Mouse (Mus musculus) liver, adult 2 months (tissue): Measurements from ENCODE around the gene Mlf2. TPM values are rescaled to one million over a fixed set of nuclear protein-coding genes. Genes with fewer than 3 reads are reported as not detected.
"Not testable (repeated sequence)": the region's sequence is repeated elsewhere in the genome, so short reads cannot be mapped to it uniquely, and the experiment has no call there.

Experiments used
- DNase-seq: peaks from one replicate; pipeline ENCODE4 v3.0.0-alpha.2; 2011; ENCODE audit warnings: low read depth, low spot score; ENCODE audit errors: extremely low read depth
- H3K27ac ChIP-seq: fragments of 200-500 bp; replicated peaks from 2 replicates; pipeline ENCODE4 v1.5.1; 2012; ENCODE audit warnings: low read depth, mild to moderate bottlenecking, control low read depth, inconsistent platforms, low read length; ENCODE audit not compliant: insufficient read depth
- H3K27me3 ChIP-seq: fragments of 200-500 bp; 2 replicates; pipeline ENCODE4 v1.6.1; 2012; ENCODE audit warnings: mild to moderate bottlenecking, moderate library complexity, low read length, inconsistent platforms; ENCODE audit not compliant: control insufficient read depth, insufficient read depth
- H3K36me3 ChIP-seq: fragments of 200-500 bp; 2 replicates; pipeline ENCODE4 v1.6.1; 2012; ENCODE audit warnings: low read length, inconsistent platforms; ENCODE audit not compliant: control insufficient read depth, insufficient read depth
- H3K4me1 ChIP-seq: fragments of 200-500 bp; 2 replicates; pipeline ENCODE4 v1.6.1; 2011; ENCODE audit warnings: low read length; ENCODE audit not compliant: control insufficient read depth, insufficient read depth
- H3K4me3 ChIP-seq: fragments of 200-500 bp; 2 replicates; pipeline ENCODE4 v1.5.1; 2011; ENCODE audit warnings: low read depth, mild to moderate bottlenecking, control low read depth, low read length, moderate library complexity; ENCODE audit not compliant: insufficient read depth
- H3K79me2 ChIP-seq: fragments of 200-500 bp; 2 replicates; pipeline ENCODE4 v1.6.1; 2012; ENCODE audit warnings: inconsistent platforms, mild to moderate bottlenecking, low read length, moderate library complexity; ENCODE audit not compliant: control insufficient read depth, insufficient read depth
- H3K9ac ChIP-seq: fragments of 200-500 bp; 2 replicates; pipeline ENCODE4 v1.6.1; 2012; ENCODE audit warnings: low read depth, mild to moderate bottlenecking, control low read depth, inconsistent platforms, low read length
- CTCF ChIP-seq: fragments of 200-500 bp; IDR thresholded peaks from 2 replicates; pipeline ENCODE4 v1.5.1; 2011; ENCODE audit warnings: low read depth, low read length, control low read depth
- POLR2A ChIP-seq: fragments of 200-500 bp; IDR thresholded peaks from 2 replicates; pipeline ENCODE4 v1.6.1; 2011; ENCODE audit warnings: low read length, control low read depth; ENCODE audit not compliant: insufficient read depth; ENCODE audit errors: extremely low read depth
- WGBS: fragments of 180-500 bp; shearing (Covaris S2); methylation state at CpG from one replicate; pipeline ENCODE4 v1.1.7; 2018; 5-methylcytosine and 5-hydroxymethylcytosine counted together
- polyA plus RNA-seq: library from polyadenylated mRNA; depleted of rRNA; stranded (reverse); fragments of >200 nt; gene quantifications from 2 replicates; pipeline ENCODE4 v1.2.3, GENCODE M21; 2012
- total RNA-seq: library from RNA; depleted of rRNA; stranded (reverse); fragments of >200 nt; gene quantifications from 2 replicates; pipeline ENCODE4 v1.2.3, GENCODE M21; 2014

Gene Mlf2
- total and polyA plus RNA-seq, 2 experiments = 74.6 to 265 TPM

DNA sequence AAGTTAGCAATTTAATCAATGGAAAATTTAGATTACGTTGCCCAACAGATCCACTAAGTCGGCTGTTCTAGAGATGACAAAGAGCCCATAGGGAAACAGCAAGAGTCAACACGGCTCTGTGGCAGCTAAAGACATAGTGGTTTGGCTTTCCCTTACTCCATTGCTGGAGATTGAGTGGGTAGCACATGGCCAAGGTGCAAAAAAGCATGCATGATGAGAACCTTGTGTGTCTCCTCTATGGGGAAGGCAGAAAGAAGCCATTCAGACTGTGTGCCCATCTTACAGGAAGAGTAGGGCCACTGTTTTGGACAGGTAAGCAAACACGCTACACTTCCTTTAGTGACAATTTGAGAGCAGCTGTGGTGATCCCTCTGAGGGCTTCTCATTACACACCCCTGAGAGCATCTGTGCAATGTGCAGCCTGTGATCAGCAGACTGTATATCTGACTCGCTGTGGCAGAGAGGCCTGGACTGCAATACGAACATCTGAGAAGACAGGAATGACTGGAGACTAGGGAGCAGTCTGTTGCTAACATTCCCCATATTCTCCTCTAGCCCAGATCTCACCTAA lies 42.5 kb upstream of the Mlf2 start:
- Histone ChIP-seq H3K9ac (no peak overlapping the region), H3K27me3 (no peaks in the 10 kb centered on the region), H3K27ac (no peak overlapping the region), H3K4me3 (no peak overlapping the region), H3K4me1 (peaks cover 3% of the 10 kb centered on the region), H3K79me2 (no peaks in the 10 kb centered on the region), H3K36me3 (no peaks in the 10 kb centered on the region)
- 91% methylated on average over 6 of the region's 6 CpGs for WGBS
- TF ChIP-seq POLR2A (no peak), CTCF (no peak)
- no peak for DNase-seq

DNA sequence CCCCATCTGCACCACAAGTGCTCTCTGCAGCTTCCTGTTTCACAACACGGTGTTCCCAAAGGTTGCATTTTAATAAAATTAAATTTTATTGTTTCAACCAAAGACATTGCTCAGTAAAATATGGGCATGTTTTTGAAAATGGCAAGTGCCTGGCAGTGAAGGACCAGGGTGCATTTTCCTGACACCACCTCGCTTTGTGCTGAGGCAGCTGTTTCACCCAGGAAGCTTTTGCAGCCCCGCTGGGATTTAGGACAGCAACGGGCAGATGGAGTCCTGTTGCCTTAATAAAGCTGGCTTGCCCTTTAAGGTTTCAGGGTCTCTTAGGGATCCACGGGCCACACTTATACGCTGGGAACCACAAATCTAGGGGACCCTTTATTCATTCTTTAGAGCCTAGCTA lies 40.2 kb upstream of the Mlf2 start:
- no peak overlapping the region for H3K4me3 ChIP-seq
- H3K27me3 ChIP-seq = no peaks in the 10 kb centered on the region
- 68% methylated on average over 6 of the region's 6 CpGs for WGBS
- no peak overlapping the region for H3K27ac ChIP-seq
- H3K79me2 ChIP-seq = no peaks in the 10 kb centered on the region
- H3K9ac ChIP-seq = no peak overlapping the region
- DNase-seq = no peak
- no peaks in the 10 kb centered on the region for H3K36me3 ChIP-seq
- no peaks in the 10 kb centered on the region for H3K4me1 ChIP-seq
- TF ChIP-seq POLR2A = no peak
- no peak for TF ChIP-seq CTCF

DNA sequence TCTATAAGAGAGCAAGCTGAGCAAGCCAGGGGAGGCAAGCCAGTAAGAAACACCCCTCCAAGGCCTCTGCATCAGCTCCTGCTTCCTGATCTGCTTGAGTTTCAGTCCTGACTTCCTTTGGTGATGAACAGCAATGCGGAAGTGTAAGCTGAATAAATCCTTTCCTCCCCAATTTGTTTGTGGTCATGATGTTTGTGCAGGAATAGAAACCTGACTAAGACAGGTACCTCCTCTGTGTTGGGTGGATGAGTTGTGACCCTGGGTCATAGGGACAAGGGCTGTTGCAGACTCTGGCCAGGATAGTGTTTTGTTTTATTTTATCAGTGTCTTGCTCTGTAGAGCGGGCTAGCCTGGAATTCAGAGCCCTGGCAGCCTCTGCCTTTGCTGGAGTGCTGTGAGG lies 37.1 kb upstream of the Mlf2 start:
- H3K4me1 ChIP-seq, H3K36me3 ChIP-seq, H3K27ac ChIP-seq, H3K79me2 ChIP-seq, H3K4me3 ChIP-seq, DNase-seq, H3K27me3 ChIP-seq, H3K9ac ChIP-seq: not testable (repeated sequence)
- WGBS = 88% methylated on average over 2 of the region's 2 CpGs

DNA sequence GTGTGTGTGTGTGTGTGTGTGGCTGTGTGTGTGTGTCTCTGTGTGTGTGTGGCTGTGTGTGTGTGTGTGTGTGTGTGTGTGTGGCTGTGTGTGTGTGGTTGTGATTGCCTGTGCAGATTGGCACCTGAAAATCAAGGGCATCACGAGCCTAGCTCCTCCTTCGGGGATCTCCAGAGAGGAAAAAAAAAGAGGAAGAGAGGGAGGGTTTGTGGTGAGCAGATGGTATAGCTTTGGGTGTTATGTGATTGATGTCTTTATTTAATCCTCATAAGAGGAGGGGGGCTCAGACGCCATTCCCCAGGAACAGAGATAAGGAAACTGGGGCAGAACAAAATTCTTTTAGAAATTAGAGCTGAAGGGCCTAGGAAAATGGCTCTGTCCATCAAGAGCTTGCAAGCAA lies 32.8 kb upstream of the Mlf2 start:
- H3K4me1 ChIP-seq = no peaks in the 10 kb centered on the region
- H3K36me3 ChIP-seq = no peaks in the 10 kb centered on the region
- TF ChIP-seq CTCF = no peak
- no peak for TF ChIP-seq POLR2A
- WGBS = 83% methylated on average over 3 of the region's 3 CpGs
- H3K27ac ChIP-seq = no peak overlapping the region
- H3K4me3 ChIP-seq = no peak overlapping the region
- no peaks in the 10 kb centered on the region for H3K27me3 ChIP-seq
- no peaks in the 10 kb centered on the region for H3K79me2 ChIP-seq
- H3K9ac ChIP-seq = no peak overlapping the region
- DNase-seq = no peak

DNA sequence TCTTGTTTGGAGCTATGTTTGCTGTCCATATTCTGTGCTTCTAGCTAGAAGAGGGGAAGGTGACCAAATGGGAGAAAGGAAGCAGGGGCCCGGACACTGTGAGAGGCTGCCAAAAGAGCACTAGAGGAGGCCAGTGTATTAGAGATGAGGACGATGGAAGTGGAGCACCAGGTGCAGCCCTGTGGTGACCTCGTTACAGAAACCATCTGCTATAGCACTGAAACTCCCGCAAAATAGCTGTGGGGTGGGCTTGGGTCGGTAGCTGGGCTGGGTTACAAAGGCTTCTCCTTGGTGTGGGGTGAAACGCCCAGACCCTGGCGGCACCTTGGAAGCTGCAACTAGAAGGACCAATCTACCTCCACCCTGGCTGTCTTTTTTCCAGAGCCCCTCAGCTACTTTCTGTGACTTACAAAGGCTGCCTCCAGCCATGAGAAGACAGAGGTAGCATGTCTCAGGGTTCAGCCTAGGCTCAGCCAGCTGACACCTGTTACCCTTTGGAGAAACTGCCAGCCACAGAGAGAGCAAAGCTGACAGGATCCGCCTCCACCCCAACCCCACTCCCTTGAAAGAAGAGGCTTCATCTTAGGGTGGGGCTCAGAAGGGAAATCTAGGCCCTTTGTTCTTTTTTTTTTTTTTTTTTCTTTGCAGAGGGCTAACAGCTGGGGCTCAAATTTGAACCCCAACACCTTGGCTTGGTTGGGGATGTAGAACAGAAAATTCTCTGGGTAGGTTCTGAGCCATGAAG lies 31.0 kb upstream of the Mlf2 start:
- no peak overlapping the region for H3K9ac ChIP-seq
- TF ChIP-seq CTCF = no peak
- TF ChIP-seq POLR2A = no peak
- H3K4me1 ChIP-seq = peaks cover 7% of the 10 kb centered on the region
- no peak overlapping the region for H3K4me3 ChIP-seq
- H3K27me3 ChIP-seq = no peaks in the 10 kb centered on the region
- H3K27ac ChIP-seq = no peak overlapping the region
- H3K79me2 ChIP-seq = no peaks in the 10 kb centered on the region
- 82% methylated on average over 8 of the region's 8 CpGs for WGBS
- no peak for DNase-seq
- H3K36me3 ChIP-seq = no peaks in the 10 kb centered on the region

DNA sequence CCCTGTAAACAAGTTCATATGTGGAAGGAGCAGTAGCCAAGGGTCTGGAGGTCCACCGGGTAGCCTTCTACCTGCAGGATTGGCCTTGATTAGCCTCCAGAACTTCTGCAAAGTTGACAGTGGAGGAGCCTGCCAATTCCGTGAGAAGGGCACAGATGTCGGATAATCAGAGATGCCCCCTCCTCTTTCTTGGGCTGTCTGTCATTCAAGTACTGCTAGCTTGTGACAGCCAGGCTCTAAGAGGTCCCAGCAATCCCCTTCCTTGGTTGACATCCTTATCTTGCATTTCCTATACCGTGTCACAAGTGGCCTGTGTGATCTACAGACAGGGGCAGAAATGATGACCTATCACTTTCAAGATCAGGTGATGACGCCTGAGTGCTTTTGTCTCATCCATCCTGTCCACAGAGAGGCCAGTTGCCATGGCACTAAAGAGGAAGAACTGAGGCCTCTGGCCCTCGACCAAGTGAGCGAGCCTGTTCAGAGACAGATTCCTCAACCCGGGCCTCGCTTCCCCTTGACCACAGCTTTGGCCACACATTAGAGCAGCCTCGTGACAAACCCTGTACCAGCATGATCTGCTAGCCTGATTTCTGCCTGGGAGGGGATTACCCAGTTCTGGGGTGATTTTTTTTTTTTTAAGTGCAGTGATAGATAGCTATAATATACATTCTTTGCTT lies 30.2 kb upstream of the Mlf2 start:
- Histone ChIP-seq H3K4me3 (no peak overlapping the region), H3K27me3 (no peaks in the 10 kb centered on the region), H3K4me1 (peaks cover 12% of the 10 kb centered on the region), H3K27ac (no peak overlapping the region), H3K79me2 (no peaks in the 10 kb centered on the region), H3K36me3 (no peaks in the 10 kb centered on the region), H3K9ac (no peak overlapping the region)
- WGBS = 62% methylated on average over 10 of the region's 10 CpGs
- DNase-seq = no peak
- TF ChIP-seq CTCF = no peak
- no peak for TF ChIP-seq POLR2A
